Mouse (Mus musculus) forebrain, postnatal 0 days (tissue): ENCODE measurements at regions not wholly inside any gene's neighbourhood (a gene's known extent, or its start where the extent isn't known, plus 50 kb on each side); places are given as distances from the start of the nearest gene placed in this dataset.

Experiments used
- ATAC-seq: fragments of 200-750 bp; cut with Nextera tagmentation; 2 replicates; pipeline ENCODE4 v1.8.0; 2017; ENCODE audit warnings: mild to moderate bottlenecking, moderate library complexity
- DNase-seq: peaks from one replicate; pipeline ENCODE4 v3.0.0-alpha.2; 2015
- H3K27ac ChIP-seq: fragments of 300-500 bp; sonication (generic); 2 replicates; pipeline ENCODE4 v1.5.1; 2014; ENCODE audit warnings: low read depth, mild to moderate bottlenecking, antibody characterized with exemption, low read length, moderate library complexity, mixed read lengths
- H3K27me3 ChIP-seq: fragments of 300-500 bp; sonication (generic); 2 replicates; pipeline ENCODE4 v1.6.1; 2014; ENCODE audit warnings: mild to moderate bottlenecking, low read length, mixed read lengths; ENCODE audit not compliant: insufficient read depth
- H3K36me3 ChIP-seq: fragments of 300-500 bp; sonication (generic); 2 replicates; pipeline ENCODE4 v1.6.1; 2014; ENCODE audit warnings: mild to moderate bottlenecking, moderate library complexity; ENCODE audit not compliant: insufficient read depth
- H3K4me1 ChIP-seq: fragments of 300-500 bp; sonication (generic); 2 replicates; pipeline ENCODE4 v1.6.1; 2014; ENCODE audit warnings: antibody characterized with exemption; ENCODE audit not compliant: insufficient read depth
- H3K4me2 ChIP-seq: fragments of 300-500 bp; sonication (generic); 2 replicates; pipeline ENCODE4 v1.6.1; 2014; ENCODE audit warnings: low read depth, mild to moderate bottlenecking, moderate library complexity
- H3K4me3 ChIP-seq: fragments of 300-500 bp; sonication (generic); 2 replicates; pipeline ENCODE4 v1.5.1; 2014; ENCODE audit warnings: low read depth, low read length, mixed read lengths
- H3K9ac ChIP-seq: fragments of 300-500 bp; sonication (generic); 2 replicates; pipeline ENCODE4 v1.6.1; 2014; ENCODE audit warnings: mild to moderate bottlenecking
- H3K9me3 ChIP-seq: fragments of 300-500 bp; sonication (generic); 2 replicates; pipeline ENCODE4 v1.6.1; 2016; ENCODE audit warnings: low read length
- CTCF ChIP-seq: sonication (generic); IDR thresholded peaks from 2 replicates; pipeline ENCODE4 v1.5.1; 2016; ENCODE audit warnings: antibody characterized with exemption, control low read depth, low read depth
- WGBS: fragments of 180-500 bp; shearing (Covaris S2); extraction: QIAGEN DNeasy Blood & Tissue Kit; methylation state at CpG from one replicate; pipeline ENCODE4 v1.1.7; 2014; 5-methylcytosine and 5-hydroxymethylcytosine counted together

- no peaks in the 10 kb centered on the region for H3K36me3 ChIP-seq
- no peaks in the 10 kb centered on the region for H3K4me1 ChIP-seq
- no peak overlapping the region for H3K4me2 ChIP-seq
- DNase-seq: no peak
- peak; percentile 50 for ATAC-seq
- H3K9me3 ChIP-seq: no peaks in the 10 kb centered on the region
- H3K4me3 ChIP-seq: no peak overlapping the region
- no peak for TF ChIP-seq CTCF
- WGBS: 37% methylated on average over 6 of the region's 6 CpGs
- H3K27ac ChIP-seq: no peak overlapping the region
- no peaks in the 10 kb centered on the region for H3K27me3 ChIP-seq
- no peak overlapping the region for H3K9ac ChIP-seq
These were observed 189.2 kb upstream of the Ipo5 start for GRCm38 (mm10) chr14:120721593-120722461.

- no peaks in the 10 kb centered on the region for H3K4me1 ChIP-seq
- ATAC-seq: no peak
These were observed 188.4 kb upstream of the Ipo5 start for GRCm38 (mm10) chr14:120722546-120723112.

GRCm38 (mm10) chr14:120728107-120728506 is 182.9 kb upstream of the Ipo5 start:
- ATAC-seq (no peak), DNase-seq (no peak)
- Histone ChIP-seq H3K36me3 (no peaks in the 10 kb centered on the region), H3K4me2 (no peak overlapping the region), H3K27me3 (no peaks in the 10 kb centered on the region), H3K27ac (no peak overlapping the region), H3K4me3 (no peak overlapping the region), H3K9ac (no peak overlapping the region), H3K4me1 (no peaks in the 10 kb centered on the region), H3K9me3 (no peaks in the 10 kb centered on the region)
- WGBS: 92% methylated on average over 10 of the region's 10 CpGs
- TF ChIP-seq CTCF: no peak

More at GRCm38 (mm10) chr14:120722546-120723112, 188.4 kb upstream of the Ipo5 start:
- Histone ChIP-seq H3K9ac (no peak overlapping the region), H3K27me3 (no peaks in the 10 kb centered on the region), H3K4me2 (no peak overlapping the region), H3K27ac (no peak overlapping the region), H3K9me3 (no peaks in the 10 kb centered on the region), H3K4me3 (no peak overlapping the region), H3K36me3 (no peaks in the 10 kb centered on the region)
- WGBS: 71% methylated on average over 6 of the region's 6 CpGs
- TF ChIP-seq CTCF: no peak
- no peak for DNase-seq

- Histone ChIP-seq H3K4me3 (no peak overlapping the region), H3K4me2 (no peak overlapping the region), H3K36me3 (no peaks in the 10 kb centered on the region), H3K27me3 (no peaks in the 10 kb centered on the region), H3K27ac (no peak overlapping the region), H3K4me1 (no peaks in the 10 kb centered on the region), H3K9me3 (no peaks in the 10 kb centered on the region), H3K9ac (no peak overlapping the region)
- ATAC-seq (no peak), DNase-seq (no peak)
- no peak for TF ChIP-seq CTCF
- WGBS: 53% methylated on average over 3 of the region's 3 CpGs
These were observed 180.8 kb upstream of the Ipo5 start for GRCm38 (mm10) chr14:120730226-120730625.

- Histone ChIP-seq H3K27ac (no peak overlapping the region), H3K9me3 (no peaks in the 10 kb centered on the region), H3K27me3 (no peaks in the 10 kb centered on the region), H3K4me1 (no peaks in the 10 kb centered on the region), H3K36me3 (no peaks in the 10 kb centered on the region), H3K4me3 (no peak overlapping the region), H3K9ac (no peak overlapping the region), H3K4me2 (no peak overlapping the region)
- 77% methylated on average over 7 of the region's 7 CpGs for WGBS
- TF ChIP-seq CTCF: no peak
- ATAC-seq: no peak
- no peak for DNase-seq
These were observed 179.2 kb upstream of the Ipo5 start for GRCm38 (mm10) chr14:120731679-120732281.

GRCm38 (mm10) chr14:120732400-120733138 is 178.5 kb upstream of the Ipo5 start:
- no peak for TF ChIP-seq CTCF
- no peaks in the 10 kb centered on the region for H3K4me1 ChIP-seq
- no peak overlapping the region for H3K9ac ChIP-seq
- H3K4me3 ChIP-seq: no peak overlapping the region
- no peak overlapping the region for H3K27ac ChIP-seq
- H3K27me3 ChIP-seq: no peaks in the 10 kb centered on the region
- 46% methylated on average over 15 of the region's 15 CpGs for WGBS
- no peak overlapping the region for H3K4me2 ChIP-seq
- DNase-seq (no peak), ATAC-seq (peak; percentile 77)
- H3K36me3 ChIP-seq: no peaks in the 10 kb centered on the region
- no peaks in the 10 kb centered on the region for H3K9me3 ChIP-seq
